Mouse (Mus musculus): ENCODE measurements at regions not wholly inside any gene's neighbourhood (a gene's known extent, or its start where the extent isn't known, plus 50 kb on each side); places are given as distances from the start of the nearest gene placed in this dataset.

DNA sequence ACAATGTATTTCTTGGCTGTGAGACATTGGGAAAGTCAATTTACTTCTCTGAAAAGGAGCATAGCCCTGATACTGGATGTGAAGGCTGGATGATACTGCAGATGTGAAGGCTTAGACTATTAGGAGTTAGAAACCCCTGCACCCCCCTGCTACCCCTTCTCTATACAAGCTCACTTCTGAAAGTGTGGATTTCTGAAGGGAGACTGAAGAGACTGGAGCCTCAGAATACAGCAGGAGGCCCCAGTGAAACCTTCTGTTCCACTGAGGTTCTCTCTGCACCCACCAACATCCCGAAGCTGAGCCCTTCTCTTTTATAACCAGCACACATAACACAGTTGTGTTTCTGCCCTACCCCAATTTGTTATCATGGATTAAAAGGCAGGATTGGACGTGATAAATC is 131.7 kb upstream of the Vangl1 start:
- TF ChIP-seq CTCF (IDR thresholded peaks at IDR 0.05; ENCODE audit: control insufficient read depth, insufficient read depth, low read length), result no peak
- TF ChIP-seq POLR2A (IDR thresholded peaks at IDR 0.05; ENCODE audit: borderline replicate concordance, control insufficient read depth, low read depth, low read length), result no peak

Measured in bone marrow, adult 2 months (tissue).